Mouse (Mus musculus): ENCODE results near the gene C1qc. TPM values are rescaled to one million over a fixed set of nuclear protein-coding genes. Genes with fewer than 3 reads are reported as not detected.

C1qc gene
- polyA plus RNA-seq, 1 experiment: 51.9 TPM

DNA sequence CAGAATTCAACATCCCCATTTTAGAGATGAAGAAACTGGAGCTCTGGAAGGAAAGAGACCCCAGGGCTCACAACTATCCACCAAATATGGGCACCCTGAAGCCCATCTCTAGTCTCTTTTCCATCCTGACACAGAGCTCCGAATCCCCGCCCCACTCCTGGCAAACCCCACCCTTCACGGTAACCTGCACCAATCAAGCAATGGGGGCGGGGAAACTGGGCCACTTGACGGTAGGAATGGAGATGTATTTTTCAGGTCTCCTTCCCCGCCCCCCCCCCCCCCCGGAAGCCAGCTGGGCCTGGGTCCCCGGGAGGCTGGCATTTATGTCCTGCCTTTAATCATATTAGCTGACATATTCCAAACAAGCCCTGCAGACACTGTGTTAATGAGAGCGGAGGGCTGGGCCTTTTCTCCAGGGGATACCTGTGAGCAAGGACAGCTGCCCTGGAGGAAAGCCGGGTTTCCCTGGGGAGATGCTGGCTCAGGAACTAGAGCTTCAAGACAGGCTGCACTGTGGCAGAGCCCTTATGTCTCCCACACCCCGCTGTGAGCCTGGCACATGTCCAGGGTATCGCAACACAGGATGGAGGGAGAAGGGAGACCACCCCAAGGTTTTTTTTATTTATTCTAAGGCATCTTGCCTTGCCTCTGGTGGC is 25.0 kb downstream of the C1qc start:
- H3K27ac ChIP-seq (ENCODE audit: insufficient read depth, low read depth, low read length): no peak overlapping the region
- H3K36me3 ChIP-seq (ENCODE audit: control insufficient read depth, insufficient read depth, low read length): no peaks in the 10 kb centered on the region
- TF ChIP-seq CTCF (conservative IDR thresholded peaks at IDR 0.05; ENCODE audit: insufficient read depth, insufficient read length, low read depth, low read length) (no peak), POLR2A (IDR thresholded peaks at IDR 0.05; ENCODE audit: low read depth, low read length) (no peak)
- DNase-seq: no peak
- H3K27me3 ChIP-seq (replicated peaks; ENCODE audit: control insufficient read depth, insufficient read depth, low read length): no peaks in the 10 kb centered on the region
- WGBS: 25% methylated on average over 12 of the region's 12 CpGs
- no peak overlapping the region for H3K4me3 ChIP-seq (ENCODE audit: insufficient read depth, low read depth, low read length)
- H3K4me1 ChIP-seq (ENCODE audit: control insufficient read depth, insufficient read depth, low read length): no peaks in the 10 kb centered on the region

DNA sequence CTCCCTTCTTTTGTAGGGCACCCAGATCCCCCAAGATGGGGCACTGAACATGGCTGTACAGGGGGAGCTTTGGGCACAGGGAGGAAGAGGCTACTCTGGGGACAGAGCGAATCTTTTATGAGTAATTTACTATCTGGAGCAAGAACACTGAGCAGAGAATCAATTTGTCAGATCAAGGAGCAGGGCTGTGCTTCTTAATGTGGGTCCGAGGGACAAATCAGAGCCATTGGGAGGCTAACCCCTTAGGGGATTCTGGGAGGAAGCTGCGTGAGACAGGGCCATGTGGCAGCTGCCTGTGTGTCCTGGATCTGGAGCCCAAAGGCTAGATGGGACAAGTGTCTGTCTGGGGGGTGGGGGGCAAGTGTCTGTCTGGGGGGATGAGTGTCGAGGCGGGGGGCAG is 27.3 kb downstream of the C1qc start:
- no peak for DNase-seq
- no peaks in the 10 kb centered on the region for H3K36me3 ChIP-seq (ENCODE audit: control insufficient read depth, insufficient read depth, low read length)
- H3K27me3 ChIP-seq (replicated peaks; ENCODE audit: control insufficient read depth, insufficient read depth, low read length): no peaks in the 10 kb centered on the region
- H3K27ac ChIP-seq (ENCODE audit: insufficient read depth, low read depth, low read length): no peak overlapping the region
- H3K4me3 ChIP-seq (ENCODE audit: insufficient read depth, low read depth, low read length): no peak overlapping the region
- WGBS: 72% methylated on average over 5 of the region's 5 CpGs
- H3K4me1 ChIP-seq (ENCODE audit: control insufficient read depth, insufficient read depth, low read length): no peaks in the 10 kb centered on the region
- no peak for TF ChIP-seq POLR2A (IDR thresholded peaks at IDR 0.05; ENCODE audit: low read depth, low read length)

DNA sequence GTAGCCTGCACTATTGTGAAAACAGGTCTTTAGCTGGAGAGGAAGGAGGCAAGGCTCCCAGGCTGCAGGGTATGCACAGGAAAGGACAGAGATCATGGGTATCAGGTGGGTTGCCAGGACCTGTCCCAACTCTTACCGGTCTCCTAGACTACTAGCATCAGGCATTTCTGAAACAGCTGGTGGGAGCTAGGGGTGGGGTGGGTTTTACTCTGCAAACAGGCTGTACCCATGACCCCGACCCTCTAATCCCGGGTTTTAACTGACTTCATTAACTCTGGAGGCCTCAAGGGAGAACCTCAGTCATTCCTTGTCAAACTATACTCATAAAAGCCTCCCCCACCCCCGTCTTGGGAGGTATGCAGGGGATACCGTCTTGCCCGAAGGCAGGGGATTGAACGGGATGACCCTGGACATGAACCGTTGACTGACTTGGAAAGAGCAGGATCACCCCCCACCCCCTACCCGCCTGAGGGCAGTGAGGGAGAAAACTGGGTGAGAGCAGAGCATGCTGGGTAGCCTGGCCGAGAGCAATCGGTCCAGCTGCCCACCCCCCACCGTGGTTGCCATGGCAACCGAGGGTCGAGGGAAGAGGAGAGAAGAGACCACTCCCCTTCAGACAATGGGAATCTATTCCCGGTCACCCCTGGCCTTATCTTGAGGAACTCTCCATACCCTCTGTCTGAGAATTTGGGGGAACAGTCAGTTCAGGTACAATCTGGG is 28.0 kb downstream of the C1qc start:
- no peak for DNase-seq
- Histone ChIP-seq H3K4me3 (ENCODE audit: insufficient read depth, low read depth, low read length) (no peak overlapping the region), H3K27ac (ENCODE audit: insufficient read depth, low read depth, low read length) (no peak overlapping the region), H3K27me3 (replicated peaks; ENCODE audit: control insufficient read depth, insufficient read depth, low read length) (no peaks in the 10 kb centered on the region), H3K4me1 (ENCODE audit: control insufficient read depth, insufficient read depth, low read length) (no peaks in the 10 kb centered on the region), H3K36me3 (ENCODE audit: control insufficient read depth, insufficient read depth, low read length) (no peaks in the 10 kb centered on the region)
- TF ChIP-seq POLR2A (IDR thresholded peaks at IDR 0.05; ENCODE audit: low read depth, low read length) (no peak), CTCF (conservative IDR thresholded peaks at IDR 0.05; ENCODE audit: insufficient read depth, insufficient read length, low read depth, low read length) (no peak)
- 16% methylated on average over 15 of the region's 15 CpGs for WGBS

- Histone ChIP-seq H3K27me3 (replicated peaks; ENCODE audit: control insufficient read depth, insufficient read depth, low read length) (no peaks in the 10 kb centered on the region), H3K4me1 (ENCODE audit: control insufficient read depth, insufficient read depth, low read length) (no peaks in the 10 kb centered on the region), H3K36me3 (ENCODE audit: control insufficient read depth, insufficient read depth, low read length) (no peaks in the 10 kb centered on the region), H3K4me3 (ENCODE audit: insufficient read depth, low read depth, low read length) (no peak overlapping the region), H3K27ac (ENCODE audit: insufficient read depth, low read depth, low read length) (no peak overlapping the region)
- no peak for TF ChIP-seq POLR2A (IDR thresholded peaks at IDR 0.05; ENCODE audit: low read depth, low read length)
- no peak for TF ChIP-seq CTCF (conservative IDR thresholded peaks at IDR 0.05; ENCODE audit: insufficient read depth, insufficient read length, low read depth, low read length)
- 45% methylated on average over 9 of the region's 9 CpGs for WGBS
- DNase-seq: no peak
Measured at GRCm38 (mm10) chr4:136863517-136863916, 29.3 kb downstream of the C1qc start.

- Histone ChIP-seq H3K4me3 (ENCODE audit: insufficient read depth, low read depth, low read length) (no peak overlapping the region), H3K36me3 (ENCODE audit: control insufficient read depth, insufficient read depth, low read length) (no peaks in the 10 kb centered on the region), H3K27ac (ENCODE audit: insufficient read depth, low read depth, low read length) (no peak overlapping the region), H3K27me3 (replicated peaks; ENCODE audit: control insufficient read depth, insufficient read depth, low read length) (no peaks in the 10 kb centered on the region), H3K4me1 (ENCODE audit: control insufficient read depth, insufficient read depth, low read length) (no peaks in the 10 kb centered on the region)
- no peak for DNase-seq
- TF ChIP-seq CTCF (conservative IDR thresholded peaks at IDR 0.05; ENCODE audit: insufficient read depth, insufficient read length, low read depth, low read length): no peak
- no peak for TF ChIP-seq POLR2A (IDR thresholded peaks at IDR 0.05; ENCODE audit: low read depth, low read length)
- WGBS: 87% methylated on average over 2 of the region's 2 CpGs
Measured at GRCm38 (mm10) chr4:136862411-136862810, 30.5 kb downstream of the C1qc start.

GRCm38 (mm10) chr4:136861806-136862205 is 31.1 kb downstream of the C1qc start:
- TF ChIP-seq POLR2A (IDR thresholded peaks at IDR 0.05; ENCODE audit: low read depth, low read length): no peak
- no peak for TF ChIP-seq CTCF (conservative IDR thresholded peaks at IDR 0.05; ENCODE audit: insufficient read depth, insufficient read length, low read depth, low read length)
- no peaks in the 10 kb centered on the region for H3K4me1 ChIP-seq (ENCODE audit: control insufficient read depth, insufficient read depth, low read length)
- no peaks in the 10 kb centered on the region for H3K27me3 ChIP-seq (replicated peaks; ENCODE audit: control insufficient read depth, insufficient read depth, low read length)
- WGBS: 29% methylated on average over 17 of the region's 17 CpGs
- no peak overlapping the region for H3K4me3 ChIP-seq (ENCODE audit: insufficient read depth, low read depth, low read length)
- DNase-seq: no peak
- no peaks in the 10 kb centered on the region for H3K36me3 ChIP-seq (ENCODE audit: control insufficient read depth, insufficient read depth, low read length)
- no peak overlapping the region for H3K27ac ChIP-seq (ENCODE audit: insufficient read depth, low read depth, low read length)

- Histone ChIP-seq H3K27ac (ENCODE audit: insufficient read depth, low read depth, low read length) (no peak overlapping the region), H3K4me3 (ENCODE audit: insufficient read depth, low read depth, low read length) (no peak overlapping the region), H3K36me3 (ENCODE audit: control insufficient read depth, insufficient read depth, low read length) (no peaks in the 10 kb centered on the region), H3K27me3 (replicated peaks; ENCODE audit: control insufficient read depth, insufficient read depth, low read length) (no peaks in the 10 kb centered on the region), H3K4me1 (ENCODE audit: control insufficient read depth, insufficient read depth, low read length) (no peaks in the 10 kb centered on the region)
- no peak for DNase-seq
- WGBS: 91% methylated on average over 7 of the region's 7 CpGs
- TF ChIP-seq POLR2A (IDR thresholded peaks at IDR 0.05; ENCODE audit: low read depth, low read length): no peak
Measured at GRCm38 (mm10) chr4:136860022-136860421, 32.8 kb downstream of the C1qc start.
